Mouse (Mus musculus): ENCODE measurements around the gene Tm4sf1. TPM values are rescaled to one million over a fixed set of nuclear protein-coding genes. Genes with fewer than 3 reads are reported as not detected.
A peak's percentile ranks its signal among the peaks of the same experiment; 100 is the strongest.

Tm4sf1 gene
- total RNA-seq, 2 experiments from 2014 or later = 14.3 to 17.4 TPM

DNA sequence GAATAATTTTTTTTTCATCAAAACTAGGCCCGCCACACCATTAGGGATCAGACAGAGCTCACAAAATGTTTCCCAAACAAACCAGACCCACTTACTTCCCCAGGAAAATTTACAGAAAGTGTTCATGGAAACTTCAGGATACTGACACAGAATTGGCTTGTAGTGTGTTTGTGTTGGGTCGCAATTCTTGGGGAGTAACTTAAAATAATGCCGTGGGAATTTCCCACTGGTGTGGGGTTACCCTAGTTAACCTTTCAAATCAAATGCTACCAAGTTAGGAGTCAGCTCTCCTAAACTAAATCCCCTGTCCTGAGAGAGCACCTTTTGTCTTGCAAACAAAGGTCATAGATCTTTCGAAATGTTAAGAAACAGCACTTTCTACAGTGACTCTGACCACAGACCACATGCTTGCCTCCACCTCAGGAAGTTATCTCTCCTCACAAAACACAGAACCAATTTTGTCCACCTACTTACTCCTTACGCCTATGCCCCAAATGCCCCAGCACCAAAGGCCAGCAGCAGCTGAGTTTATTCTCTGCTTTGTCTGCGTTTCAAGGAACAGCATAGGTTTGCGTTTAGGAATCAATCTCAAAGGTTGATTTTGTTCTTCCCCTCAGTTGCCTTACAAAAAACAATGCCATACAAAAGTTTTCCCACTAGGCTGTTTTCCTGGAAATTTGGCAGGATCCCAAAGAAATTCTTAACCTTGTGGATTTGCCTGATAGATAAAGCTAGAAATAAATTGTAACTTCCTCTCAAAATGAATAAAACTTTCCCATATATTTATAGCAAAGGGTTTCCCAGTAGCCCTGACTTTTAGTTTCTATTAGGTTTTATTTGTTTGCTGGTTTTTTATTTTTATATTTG lies 13.7 kb downstream of the Tm4sf1 start:
- DNase-seq = no peak

DNA sequence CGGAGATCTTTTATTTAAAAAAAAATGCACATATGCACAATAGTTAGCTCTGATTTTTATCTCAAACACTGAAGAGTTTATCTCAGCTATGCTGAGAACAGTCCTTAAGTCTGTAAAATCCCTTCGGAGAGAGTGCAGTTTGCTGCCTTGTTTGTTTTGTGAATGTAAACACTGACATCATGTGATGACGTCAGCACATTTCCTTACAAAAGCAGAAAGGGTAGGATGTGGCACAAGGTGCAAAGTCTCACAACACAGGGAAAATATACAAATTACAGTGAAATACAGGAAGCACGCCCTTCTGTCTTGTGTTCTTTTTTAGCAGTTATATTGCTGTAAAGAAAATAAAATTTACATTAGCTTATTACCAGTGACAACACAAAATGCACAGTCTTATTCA lies 14.3 kb downstream of the Tm4sf1 start:
- no peak for DNase-seq

DNA sequence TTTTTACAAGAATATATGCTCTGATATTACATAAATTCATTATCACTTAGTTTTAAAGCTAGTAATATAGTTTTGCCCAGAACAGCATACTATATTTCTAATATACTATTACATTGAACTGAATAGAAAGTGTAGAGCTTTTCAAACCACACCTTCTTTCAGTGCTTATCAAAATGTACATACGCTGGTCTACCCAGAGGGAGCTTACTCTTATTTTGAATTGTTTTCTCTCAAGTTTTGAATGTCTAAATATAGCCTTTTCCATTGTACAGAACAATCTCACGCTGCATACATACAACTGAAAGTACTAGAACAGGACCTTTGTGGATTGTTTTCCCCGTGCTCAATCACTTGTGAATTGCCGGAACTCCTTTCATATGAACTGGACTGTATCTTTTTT lies 23.6 kb downstream of the Tm4sf1 start:
- no peak for DNase-seq

DNA sequence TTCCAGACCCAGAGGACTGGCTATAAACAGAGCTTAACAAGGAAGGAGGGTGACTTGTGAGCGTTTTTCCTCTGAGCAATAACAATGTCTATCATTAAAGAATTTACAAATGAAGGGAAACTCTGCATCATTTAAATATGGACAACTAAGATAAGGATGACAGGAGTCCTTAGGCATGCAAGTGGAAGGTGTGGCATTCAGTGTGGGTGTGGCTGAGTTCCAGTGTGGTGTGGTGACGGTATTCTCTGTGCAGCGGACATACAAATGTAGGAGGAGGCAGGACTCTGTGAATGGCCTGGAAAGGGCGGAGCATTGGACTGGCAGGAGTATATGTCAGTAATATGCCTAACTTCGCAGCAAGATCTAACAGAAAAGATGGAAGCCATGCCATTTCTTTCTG lies 24.3 kb downstream of the Tm4sf1 start:
- no peak for DNase-seq

DNA sequence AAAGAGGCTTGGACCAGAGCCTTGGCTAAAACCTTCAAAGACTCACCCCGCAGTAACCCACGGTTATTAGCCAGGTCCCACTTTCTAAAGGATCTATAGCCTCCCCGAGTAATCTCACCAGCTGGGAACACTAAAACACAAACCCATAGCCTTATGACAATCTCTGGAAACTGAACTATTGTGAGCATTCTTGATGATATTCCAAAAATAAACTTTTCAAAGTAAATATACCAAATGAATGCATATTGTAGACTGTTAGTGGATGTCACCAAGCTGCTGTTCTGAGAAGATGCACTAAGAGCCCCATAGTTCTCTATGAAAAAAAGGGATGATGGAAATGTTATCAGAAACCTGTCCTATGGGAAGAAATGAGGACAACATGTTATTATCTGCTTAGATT lies 25.0 kb downstream of the Tm4sf1 start:
- DNase-seq = no peak

- DNase-seq = no peak
Observed at GRCm38 (mm10) chr3:57268994-57269393, 32.8 kb downstream of the Tm4sf1 start.

GRCm38 (mm10) chr3:57267559-57268173 lies 34.1 kb downstream of the Tm4sf1 start:
- DNase-seq = peak; percentile 7 to 40

- no peak for DNase-seq
Observed at GRCm38 (mm10) chr3:57253041-57253440, 48.7 kb downstream of the Tm4sf1 start.

- DNase-seq = no peak
Observed at GRCm38 (mm10) chr3:57252551-57252950, 49.2 kb downstream of the Tm4sf1 start.

GRCm38 (mm10) chr3:57245242-57245641 lies 56.5 kb downstream of the Tm4sf1 start:
- DNase-seq = no peak

Other genes starting within 250 kb of the Tm4sf1 start
- gene Tm4sf4, start 123.3 kb upstream of the Tm4sf1 start, total RNA-seq (2021) = not detected

Measured in layer of hippocampus, postnatal 36 days (tissue).